Mouse (Mus musculus) bone marrow, adult 2 months (tissue): Measurements from ENCODE around the gene Tom1l2. TPM values are rescaled to one million over a fixed set of nuclear protein-coding genes. Genes with fewer than 3 reads are reported as not detected.
A peak's percentile ranks its signal among the peaks of the same experiment; 100 is the strongest.

ENCODE experiments used
- H3K27ac ChIP-seq: fragments of 200-500 bp; 2 replicates; pipeline ENCODE4 v1.5.1; 2012; ENCODE audit warnings: low read depth, mild to moderate bottlenecking, control low read depth, inconsistent platforms, low read length; ENCODE audit not compliant: control insufficient read depth, poor library complexity, insufficient read depth
- H3K4me1 ChIP-seq: fragments of 200-500 bp; 2 replicates; pipeline ENCODE4 v1.6.1; 2011; ENCODE audit warnings: low read length; ENCODE audit not compliant: control insufficient read depth, insufficient read depth
- H3K4me3 ChIP-seq: fragments of 200-500 bp; replicated peaks from 2 replicates; pipeline ENCODE3; 2011; ENCODE audit warnings: mild to moderate bottlenecking, low read depth, low read length, control low read depth; ENCODE audit not compliant: control insufficient read depth
- CTCF ChIP-seq: fragments of 200-500 bp; IDR thresholded peaks from 2 replicates; pipeline ENCODE4 v1.5.1; 2011; ENCODE audit warnings: low read length, control low read depth; ENCODE audit not compliant: control insufficient read depth, insufficient read depth
- POLR2A ChIP-seq: fragments of 200-500 bp; IDR thresholded peaks from 2 replicates; pipeline ENCODE4 v1.6.1; 2011; ENCODE audit warnings: low read depth, mild to moderate bottlenecking, control low read depth, low read length, borderline replicate concordance; ENCODE audit not compliant: control insufficient read depth
- WGBS: fragments of 180-500 bp; shearing (Covaris S2); methylation state at CpG from one replicate; pipeline ENCODE4 v1.1.7; 2018; 5-methylcytosine and 5-hydroxymethylcytosine counted together
- polyA plus RNA-seq: library from polyadenylated mRNA; stranded (reverse); fragments of >200 nt; gene quantifications from 2 replicates; pipeline ENCODE4 v1.2.4, GENCODE M21; 2011; ENCODE audit warnings: low replicate concordance; ENCODE audit not compliant: missing spikeins, insufficient read depth, insufficient read length

The Tom1l2 gene
- polyA plus RNA-seq, 1 experiment, result 14.1 TPM

- 81% methylated on average over 14 of the region's 14 CpGs for WGBS
- no peaks in the 10 kb centered on the region for H3K4me1 ChIP-seq
- no peak overlapping the region for H3K27ac ChIP-seq
- TF ChIP-seq CTCF (no peak), POLR2A (0 out of 2 replicates have a peak, but pooled peaks have one; percentile 14)
- H3K4me3 ChIP-seq, result no peak overlapping the region
These were observed 120.2 kb downstream of the Tom1l2 start for GRCm38 (mm10) chr11:60232441-60233058.

DNA sequence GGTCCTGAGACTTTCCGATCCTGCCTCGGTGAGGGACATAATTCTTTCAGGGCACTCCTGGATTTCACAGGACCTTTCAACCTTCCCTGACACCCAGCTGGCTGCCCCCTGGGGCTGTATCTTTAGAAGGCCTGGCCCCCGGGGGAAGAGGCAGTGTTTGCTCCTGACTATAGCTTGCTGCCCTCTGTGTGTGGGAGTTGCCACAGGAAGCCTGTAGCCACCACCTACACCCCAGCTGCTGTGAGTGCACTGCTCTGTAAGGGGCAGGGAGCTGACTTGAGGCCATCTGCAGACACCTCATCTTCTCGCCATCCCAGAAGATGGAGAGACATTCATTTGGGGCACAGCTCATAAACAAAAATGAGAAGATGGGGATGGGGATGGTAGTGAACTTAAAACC is 120.8 kb downstream of the Tom1l2 start:
- H3K4me3 ChIP-seq, result no peak overlapping the region
- 49% methylated on average over 4 of the region's 4 CpGs for WGBS
- H3K27ac ChIP-seq, result no peak overlapping the region
- TF ChIP-seq POLR2A, result no peak
- no peak for TF ChIP-seq CTCF
- H3K4me1 ChIP-seq, result no peaks in the 10 kb centered on the region

- WGBS, result 87% methylated on average over 3 of the region's 3 CpGs
- Histone ChIP-seq H3K4me3 (no peak overlapping the region), H3K4me1 (no peaks in the 10 kb centered on the region), H3K27ac (no peak overlapping the region)
- no peak for TF ChIP-seq POLR2A
- TF ChIP-seq CTCF, result no peak
These were observed 121.4 kb downstream of the Tom1l2 start for GRCm38 (mm10) chr11:60231326-60231725.

DNA sequence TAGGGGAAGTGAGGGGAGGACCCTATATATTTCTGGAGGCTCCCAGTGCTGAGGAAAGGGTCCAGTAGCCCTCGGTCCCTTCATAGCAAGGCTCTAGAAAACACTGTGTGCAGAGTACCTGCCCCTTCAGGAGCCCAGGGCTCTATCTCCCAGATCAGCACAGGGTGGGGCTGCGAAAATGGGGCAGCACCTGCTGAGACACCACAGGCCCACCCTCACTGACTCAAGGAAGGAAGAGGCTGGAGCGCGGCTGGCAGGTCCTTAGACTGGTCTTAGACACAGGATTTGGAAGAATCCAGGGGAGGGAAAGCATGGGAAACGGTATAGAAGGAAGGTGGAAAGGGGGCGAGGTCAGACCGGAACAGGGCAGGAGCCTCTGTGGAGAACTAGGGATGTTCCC is 122.2 kb downstream of the Tom1l2 start:
- 77% methylated on average over 7 of the region's 7 CpGs for WGBS
- Histone ChIP-seq H3K4me3 (no peak overlapping the region), H3K4me1 (no peaks in the 10 kb centered on the region), H3K27ac (no peak overlapping the region)
- TF ChIP-seq CTCF (no peak), POLR2A (no peak)

DNA sequence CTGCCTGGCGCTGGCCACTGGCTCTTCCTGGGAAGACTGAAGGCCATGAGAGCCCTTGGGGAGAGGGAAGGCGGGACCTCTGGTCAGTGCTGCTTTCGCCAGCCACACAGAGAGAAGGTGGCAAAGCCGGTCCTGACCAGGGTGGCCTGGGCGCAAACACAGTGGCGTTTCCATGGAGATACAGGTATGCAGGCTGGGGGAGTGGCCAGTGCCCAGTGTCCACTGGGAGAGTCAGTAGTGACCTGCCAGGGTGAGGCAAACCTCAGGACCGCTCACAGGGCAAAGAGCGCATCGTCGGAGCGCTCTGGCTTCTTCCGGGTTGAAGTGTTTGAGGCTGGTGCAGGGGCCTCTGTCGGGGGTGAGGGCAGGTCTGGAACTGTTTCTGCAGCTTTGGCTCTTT is 122.9 kb downstream of the Tom1l2 start:
- Histone ChIP-seq H3K27ac (no peak overlapping the region), H3K4me1 (no peaks in the 10 kb centered on the region), H3K4me3 (no peak overlapping the region)
- 89% methylated on average over 13 of the region's 13 CpGs for WGBS
- TF ChIP-seq POLR2A (no peak), CTCF (no peak)

DNA sequence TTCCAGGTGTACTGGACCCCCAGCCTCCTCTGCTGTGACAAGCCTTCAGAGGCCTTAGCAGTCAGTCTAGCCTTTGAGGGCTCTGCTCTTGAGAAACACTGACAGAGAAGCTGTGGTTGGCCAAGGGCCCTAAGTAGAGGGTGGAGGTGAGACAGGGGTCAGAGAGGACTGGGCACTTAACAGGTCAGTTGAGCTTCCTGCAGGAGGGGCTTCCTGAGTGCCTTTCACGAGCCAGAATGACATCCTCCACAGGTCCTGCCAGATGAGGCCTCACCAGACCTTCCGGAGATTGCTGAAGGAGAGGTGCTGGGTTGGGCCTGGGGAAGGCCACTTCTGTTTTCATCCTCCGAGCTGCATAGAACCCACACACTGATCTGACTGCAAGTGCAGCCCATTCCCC is 124.2 kb downstream of the Tom1l2 start:
- no peaks in the 10 kb centered on the region for H3K4me1 ChIP-seq
- no peak overlapping the region for H3K4me3 ChIP-seq
- no peak for TF ChIP-seq POLR2A
- no peak for TF ChIP-seq CTCF
- WGBS, result 57% methylated on average over 3 of the region's 3 CpGs
- no peak overlapping the region for H3K27ac ChIP-seq

GRCm38 (mm10) chr11:60225874-60226273 is 126.8 kb downstream of the Tom1l2 start:
- 69% methylated on average over 1 of the region's 1 CpGs for WGBS
- H3K27ac ChIP-seq, result no peak overlapping the region
- H3K4me3 ChIP-seq, result no peak overlapping the region
- TF ChIP-seq POLR2A, result no peak
- no peak for TF ChIP-seq CTCF
- no peaks in the 10 kb centered on the region for H3K4me1 ChIP-seq

DNA sequence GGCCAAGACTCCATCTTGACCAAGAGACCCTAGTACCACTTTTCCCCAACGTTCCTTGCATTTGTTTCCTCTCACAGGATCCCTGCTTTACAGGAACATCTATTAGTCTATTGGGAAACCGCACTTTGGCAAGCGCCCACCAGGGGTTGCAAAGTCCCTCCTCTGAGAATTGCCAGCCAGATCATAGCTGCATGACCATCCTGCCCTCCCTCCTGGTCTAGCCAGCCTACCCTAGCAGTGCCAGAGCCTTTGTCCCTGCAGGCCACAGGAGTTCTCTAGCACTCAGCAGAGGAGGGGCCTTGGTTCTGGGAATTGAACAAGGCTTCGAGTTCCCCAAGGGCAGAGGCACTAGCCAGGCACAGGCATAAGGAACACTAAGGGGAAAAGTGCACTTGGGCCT is 128.0 kb downstream of the Tom1l2 start:
- H3K4me3 ChIP-seq, result no peak overlapping the region

More for the DNA sequence above, 128.0 kb downstream of the Tom1l2 start:
- H3K27ac ChIP-seq, result no peak overlapping the region
- 59% methylated on average over 4 of the region's 4 CpGs for WGBS
- no peaks in the 10 kb centered on the region for H3K4me1 ChIP-seq
- TF ChIP-seq POLR2A, result no peak
- no peak for TF ChIP-seq CTCF
